Mouse (Mus musculus): ENCODE data around the gene Ngdn.
"Not testable (repeated sequence)": the region's sequence is repeated elsewhere in the genome, so short reads cannot be mapped to it uniquely, and the experiment has no call there.

Ngdn gene

DNA sequence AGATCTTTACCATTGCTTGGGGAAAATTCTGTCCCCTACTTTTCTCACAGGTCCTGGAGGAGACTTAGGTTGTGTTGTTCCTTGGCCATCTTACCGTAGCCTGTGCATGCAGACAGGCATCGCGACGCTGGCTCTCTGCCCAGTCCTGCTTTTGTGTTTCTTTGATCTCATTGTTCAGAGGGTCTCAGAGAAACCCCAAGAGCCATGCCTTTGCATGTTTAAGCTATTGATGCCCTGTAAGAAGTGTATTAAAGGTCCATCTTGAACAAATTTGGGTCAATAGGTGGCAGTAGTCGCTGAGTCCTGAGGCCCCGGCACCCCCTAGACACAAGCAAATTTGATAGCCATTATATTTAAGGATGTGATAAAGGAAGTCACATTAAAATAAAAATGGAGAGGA is 12.4 kb downstream of the Ngdn start:
- in situ Hi-C loops (cut with MboI; ENCODE audit: low sequenced_read_pairs): loop anchor here (5.0 kb wide), 1 partner anchor 55 kb away; no protein-coding TSS in a partner anchor

DNA sequence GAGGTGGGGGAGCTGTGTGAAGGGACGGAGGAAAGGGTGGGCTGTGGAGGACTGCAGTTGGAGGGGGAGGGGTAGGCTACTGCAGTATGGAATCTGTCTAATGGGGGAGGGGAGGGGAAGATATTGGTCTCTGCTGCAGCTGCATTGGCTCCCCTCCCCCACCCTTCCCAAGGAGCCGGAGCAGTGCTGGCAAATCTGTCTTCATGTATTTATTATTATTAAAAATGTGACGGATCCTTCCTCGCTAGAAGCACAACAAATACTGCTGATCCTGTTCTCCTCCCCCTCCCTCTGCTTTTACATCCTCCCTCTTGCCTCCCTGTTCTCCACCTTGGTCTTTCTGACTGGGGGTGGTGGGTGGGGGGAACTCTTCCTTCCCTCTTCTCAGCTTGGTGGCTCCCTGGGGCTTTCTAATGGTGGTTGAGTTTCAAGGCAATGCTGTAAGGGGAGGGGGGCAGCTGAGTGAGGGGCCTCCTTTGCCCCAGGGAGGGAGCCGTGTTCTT is 13.1 kb downstream of the Ngdn start:
- in situ Hi-C loops (cut with MboI; ENCODE audit: low sequenced_read_pairs): loop anchor here (5.0 kb wide), 1 partner anchor 54 kb away; no protein-coding TSS in a partner anchor

DNA sequence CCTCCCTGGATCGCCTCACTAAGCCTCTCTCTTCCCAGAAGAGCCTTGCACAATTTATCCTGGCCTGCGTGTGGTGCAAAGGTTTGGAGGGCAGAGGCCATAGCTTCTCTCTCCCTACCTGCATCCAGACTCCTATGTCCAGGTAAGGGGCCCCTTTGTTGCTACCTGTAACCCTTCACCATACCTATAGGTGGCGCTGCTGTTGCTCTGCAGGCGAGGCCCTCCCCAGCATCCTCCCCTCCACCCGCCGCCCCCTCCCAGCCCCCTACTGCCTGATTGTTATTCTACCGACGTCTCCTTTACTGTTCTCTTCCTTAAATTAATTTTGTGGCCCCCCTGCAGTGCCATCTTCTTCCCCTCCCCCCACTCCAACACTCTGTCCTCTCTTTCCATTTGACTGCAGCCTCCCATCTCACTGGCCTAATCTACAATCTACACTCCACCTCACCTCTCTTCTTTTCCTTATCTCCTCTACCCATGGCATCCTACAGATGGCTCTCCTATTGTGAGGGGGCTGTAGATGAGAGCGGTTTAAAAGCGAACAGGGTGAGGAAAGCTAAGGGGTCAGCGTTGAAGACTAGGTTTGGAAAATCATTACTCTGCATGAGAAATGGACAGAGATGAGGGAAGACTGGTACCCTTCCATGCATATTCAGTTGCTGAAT is 13.9 kb downstream of the Ngdn start:
- in situ Hi-C loops (cut with MboI; ENCODE audit: low sequenced_read_pairs): loop anchor here (5.0 kb wide), 1 partner anchor 53 kb away; no protein-coding TSS in a partner anchor

DNA sequence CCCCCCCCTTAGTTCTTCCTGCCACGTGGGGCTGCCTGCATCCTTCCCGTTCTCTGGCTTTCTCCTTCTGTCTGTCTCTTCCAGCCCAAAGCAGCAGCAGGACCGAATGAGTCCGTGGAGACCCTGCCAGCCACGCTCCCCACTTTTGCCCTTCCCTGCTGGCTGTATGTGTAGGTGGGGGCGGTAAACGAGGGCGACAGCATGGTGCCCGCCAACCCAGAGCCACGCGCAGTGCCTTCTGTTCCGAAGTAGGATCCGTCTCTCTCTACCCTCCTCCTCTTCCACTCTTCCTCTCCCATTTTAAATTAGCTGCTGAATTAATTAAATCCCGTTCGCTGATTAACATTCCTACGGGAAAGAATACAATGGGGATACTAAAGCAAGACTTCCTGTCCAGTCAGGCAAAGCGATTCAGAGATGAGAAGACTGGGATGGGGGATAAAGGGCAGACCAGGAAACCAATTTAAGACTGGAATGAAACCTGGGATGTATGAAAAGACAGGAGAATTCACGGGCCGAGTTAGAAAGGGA is 17.5 kb downstream of the Ngdn start:
- in situ Hi-C loops (cut with MboI; ENCODE audit: low sequenced_read_pairs): no loop called here

DNA sequence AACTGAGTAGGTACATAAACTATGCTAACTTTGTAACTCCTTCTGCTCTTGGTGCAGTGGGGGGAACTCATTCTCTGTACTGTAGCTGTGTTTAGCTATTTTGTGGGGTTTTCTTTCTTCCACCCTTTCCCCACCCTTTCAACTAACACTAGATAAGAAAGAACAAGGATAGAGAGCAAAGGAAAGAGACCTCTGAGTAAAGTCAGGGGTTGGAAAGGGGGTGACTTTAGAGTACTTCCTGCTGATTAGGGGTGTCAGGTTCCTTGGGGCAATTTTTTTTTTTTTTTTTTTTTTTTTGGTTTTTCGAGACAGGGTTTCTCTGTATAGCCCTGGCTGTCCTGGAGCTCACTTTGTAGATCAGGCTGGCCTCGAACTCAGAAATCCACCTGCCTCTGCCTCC is 28.4 kb downstream of the Ngdn start:
- in situ Hi-C loops (cut with MboI; ENCODE audit: low sequenced_read_pairs): not testable (repeated sequence)

DNA sequence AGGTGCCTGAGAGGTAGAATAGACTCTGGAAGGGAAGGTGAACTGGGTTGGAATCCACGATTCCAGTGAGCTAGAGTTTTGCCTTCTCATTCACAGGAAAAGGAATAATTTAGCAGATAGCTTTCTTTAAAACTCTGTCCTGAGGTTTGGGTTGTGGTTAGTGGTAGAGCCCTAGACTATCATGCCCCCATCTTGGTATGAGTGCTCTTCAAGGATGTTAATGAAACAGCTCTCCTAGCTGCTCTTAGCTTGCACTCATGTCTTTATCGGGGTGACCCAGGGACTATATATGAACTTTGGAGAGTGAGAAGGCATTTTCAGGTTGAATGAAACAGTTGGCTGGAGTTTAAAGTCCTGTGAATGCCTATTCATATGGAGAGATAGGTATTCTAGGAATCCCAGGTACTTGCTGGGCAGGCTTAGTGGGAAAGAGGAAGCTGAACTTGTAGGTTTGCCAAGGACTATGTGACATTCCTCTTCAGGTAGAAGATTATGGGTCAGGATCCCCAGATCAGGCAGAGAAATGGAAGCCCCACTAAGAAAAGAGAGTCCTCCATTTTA is 32.8 kb downstream of the Ngdn start:
- in situ Hi-C loops (cut with MboI; ENCODE audit: low sequenced_read_pairs): no loop called here

DNA sequence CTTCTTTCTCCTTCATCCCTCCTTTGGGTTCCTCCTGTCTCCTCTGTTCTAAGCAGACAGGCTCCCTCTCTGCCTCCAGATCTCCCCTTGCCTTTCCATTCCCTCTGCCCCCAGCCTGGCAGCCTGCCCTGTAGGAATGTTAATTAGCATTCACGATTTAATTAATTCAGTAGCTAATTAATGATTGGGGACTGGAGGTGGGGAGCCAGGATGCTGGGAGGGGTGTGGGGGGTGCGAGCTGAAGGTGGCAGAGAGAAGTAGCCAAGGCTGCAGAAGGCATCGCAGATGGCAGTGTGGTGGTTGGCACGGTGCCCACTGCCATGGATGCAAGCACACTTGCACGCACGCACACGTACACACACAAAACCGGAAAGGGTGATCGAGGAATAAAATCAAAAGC is 37.2 kb downstream of the Ngdn start:
- in situ Hi-C loops (cut with MboI; ENCODE audit: low sequenced_read_pairs): no loop called here

DNA sequence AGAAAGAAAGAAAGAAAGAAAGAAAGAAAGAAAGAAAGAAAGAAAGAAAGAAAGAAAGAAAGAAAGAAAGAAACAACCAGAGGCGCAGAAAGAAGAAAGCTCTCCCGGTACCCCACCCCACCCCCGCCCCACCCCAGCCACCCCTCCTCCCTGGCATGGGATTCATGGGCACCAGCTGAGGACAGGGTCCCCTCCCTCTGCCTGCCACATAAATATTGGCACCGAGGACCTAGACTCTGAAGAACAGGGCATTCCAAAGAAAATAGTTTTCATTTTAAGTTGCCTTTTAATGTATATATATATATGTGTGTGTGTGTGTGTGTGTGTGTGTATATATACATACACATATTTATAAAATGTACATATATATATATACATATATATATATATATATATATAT is 37.8 kb downstream of the Ngdn start:
- in situ Hi-C loops (cut with MboI; ENCODE audit: low sequenced_read_pairs): no loop called here

DNA sequence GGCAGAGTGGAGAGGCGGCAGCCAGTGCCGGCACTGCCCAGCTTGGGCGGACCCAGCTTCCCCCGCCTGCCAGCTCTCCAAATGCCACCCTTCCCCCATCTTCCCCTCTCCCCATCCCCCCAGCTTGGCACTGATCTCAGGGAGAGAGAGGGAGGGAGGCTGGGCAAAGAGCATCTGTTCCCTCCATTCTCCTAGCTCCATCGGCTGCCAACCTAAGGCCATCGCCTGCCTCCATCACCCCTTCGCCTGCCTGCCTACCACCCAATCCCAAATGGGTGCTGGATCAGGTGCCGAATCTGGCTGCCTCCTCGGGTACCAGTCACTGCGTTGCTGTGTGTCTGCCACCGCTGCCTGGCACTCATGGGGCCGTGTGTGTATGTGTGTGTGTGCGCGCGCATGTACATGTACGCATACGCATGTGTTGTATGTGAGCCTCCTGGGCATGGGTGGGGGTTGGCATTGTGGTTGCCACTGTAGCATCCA is 38.5 kb downstream of the Ngdn start:
- in situ Hi-C loops (cut with MboI; ENCODE audit: low sequenced_read_pairs): no loop called here

DNA sequence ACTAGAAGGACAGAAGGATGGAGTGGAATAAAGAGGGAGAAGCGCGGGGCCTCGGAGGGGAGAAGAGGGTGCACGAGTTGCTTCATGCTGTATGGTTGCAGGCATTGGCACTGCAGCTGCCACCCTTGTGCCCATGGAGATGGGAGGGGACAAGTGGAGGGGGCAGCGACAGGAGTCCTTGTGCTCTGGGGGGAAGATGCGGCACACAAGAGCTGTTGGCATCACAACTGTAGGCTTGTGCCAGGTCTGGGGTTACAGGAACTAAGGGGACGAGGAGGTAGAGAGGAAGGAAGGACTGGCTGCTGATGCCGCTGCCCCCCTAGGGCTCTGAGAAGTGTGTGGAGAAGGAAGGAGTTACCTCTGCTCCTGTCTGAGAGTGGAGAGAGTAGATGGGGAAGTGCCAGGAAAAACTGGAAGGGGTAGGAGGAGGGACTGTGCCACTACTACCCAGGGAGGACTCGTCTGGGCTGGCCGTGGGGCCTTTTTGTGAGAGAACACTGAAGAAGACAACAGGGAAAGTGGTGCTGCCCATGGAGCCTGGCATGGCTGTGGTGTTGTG is 39.0 kb downstream of the Ngdn start:
- in situ Hi-C loops (cut with MboI; ENCODE audit: low sequenced_read_pairs): no loop called here

DNA sequence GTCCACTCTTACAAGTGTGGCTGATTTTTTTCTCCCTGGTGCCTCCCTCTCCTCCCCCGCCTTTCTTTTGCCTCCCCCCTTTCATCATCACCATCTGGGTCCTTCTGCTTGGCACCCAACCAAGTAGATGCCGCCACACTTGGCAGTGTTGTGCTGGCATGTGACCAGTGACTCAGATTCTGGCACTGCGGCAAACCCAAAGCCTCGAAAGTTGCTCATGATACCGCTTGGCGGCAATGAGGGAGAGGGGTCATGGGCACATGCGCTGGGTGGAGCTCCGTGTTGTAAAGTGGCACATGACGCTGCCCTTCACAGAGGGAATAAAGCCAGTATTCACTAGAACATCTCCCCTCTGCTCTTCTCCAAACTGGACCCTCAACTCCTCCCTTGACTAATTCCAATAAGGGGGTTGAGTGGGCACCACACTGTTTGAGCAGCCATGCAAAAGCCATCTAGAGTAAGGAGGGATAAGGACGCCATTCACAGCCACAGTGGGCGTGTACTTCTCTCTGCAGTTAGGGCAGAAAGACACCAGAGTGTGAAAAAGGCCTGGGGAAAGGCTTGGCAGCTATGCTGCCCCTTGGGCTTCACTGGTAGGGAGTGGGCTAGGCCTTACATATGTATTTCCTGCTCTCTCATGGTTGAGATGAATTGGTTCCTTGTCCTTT is 40.0 kb downstream of the Ngdn start:
- in situ Hi-C loops (cut with MboI; ENCODE audit: low sequenced_read_pairs): no loop called here

DNA sequence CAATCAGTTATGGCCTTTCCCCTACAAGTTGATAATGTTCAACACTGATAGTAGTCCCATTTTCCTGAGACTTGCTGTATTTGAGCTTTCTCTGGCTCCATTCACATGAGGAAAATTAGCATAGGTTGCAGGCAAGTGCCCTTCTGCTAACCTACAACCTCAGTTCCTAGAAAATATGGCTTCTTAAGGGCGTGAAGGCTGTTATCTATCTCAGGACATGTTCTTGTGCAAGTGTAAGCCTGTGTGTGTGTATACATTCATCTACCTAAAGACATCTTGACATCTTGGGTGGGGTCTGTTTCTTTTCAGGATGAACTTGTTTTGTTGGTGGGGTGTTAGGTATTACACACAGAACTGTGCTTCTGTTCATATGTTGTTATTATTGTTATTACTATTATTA is 43.8 kb downstream of the Ngdn start:
- in situ Hi-C loops (cut with MboI; ENCODE audit: low sequenced_read_pairs): no loop called here

DNA sequence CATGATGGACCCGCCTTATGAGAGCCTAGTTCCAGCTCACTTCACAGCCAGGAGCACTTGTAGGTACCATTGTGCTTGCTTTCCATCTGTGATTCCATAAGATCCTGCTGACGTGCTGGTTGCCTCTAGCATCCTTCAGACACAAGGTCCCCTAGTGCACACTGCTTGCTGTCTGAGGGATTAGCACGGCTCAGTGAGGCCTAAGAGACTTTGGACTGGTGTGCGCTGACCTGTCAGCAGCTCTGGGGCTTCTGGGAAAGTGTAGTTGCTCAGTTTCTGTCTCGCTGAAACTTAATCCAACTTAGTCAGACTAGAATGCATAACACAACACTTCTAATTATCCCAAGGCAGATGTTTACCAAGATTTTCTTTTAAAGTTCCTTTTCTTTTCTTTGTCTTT is 44.7 kb downstream of the Ngdn start:
- in situ Hi-C loops (cut with MboI; ENCODE audit: low sequenced_read_pairs): no loop called here

DNA sequence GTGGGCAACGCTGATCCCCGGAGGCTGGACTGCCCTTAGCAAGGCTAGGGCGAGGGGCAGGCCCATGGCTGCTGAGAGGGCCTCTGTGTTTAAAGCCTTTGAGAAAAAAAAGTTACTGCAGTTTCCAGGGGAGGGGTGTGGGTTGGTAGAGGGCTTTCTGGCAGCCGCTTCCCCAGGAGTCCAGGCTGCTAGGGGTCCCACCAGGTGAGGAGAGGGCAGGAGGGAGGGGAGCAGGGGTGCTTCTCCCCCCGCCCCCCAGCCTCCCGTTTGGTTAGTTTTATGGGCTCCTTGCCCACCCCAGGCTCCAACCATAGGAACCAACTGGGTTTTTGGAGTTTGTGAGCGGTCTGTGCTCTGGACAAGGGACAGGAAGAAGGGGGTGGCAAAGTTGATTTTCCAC is 46.6 kb downstream of the Ngdn start:
- in situ Hi-C loops (cut with MboI; ENCODE audit: low sequenced_read_pairs): no loop called here

DNA sequence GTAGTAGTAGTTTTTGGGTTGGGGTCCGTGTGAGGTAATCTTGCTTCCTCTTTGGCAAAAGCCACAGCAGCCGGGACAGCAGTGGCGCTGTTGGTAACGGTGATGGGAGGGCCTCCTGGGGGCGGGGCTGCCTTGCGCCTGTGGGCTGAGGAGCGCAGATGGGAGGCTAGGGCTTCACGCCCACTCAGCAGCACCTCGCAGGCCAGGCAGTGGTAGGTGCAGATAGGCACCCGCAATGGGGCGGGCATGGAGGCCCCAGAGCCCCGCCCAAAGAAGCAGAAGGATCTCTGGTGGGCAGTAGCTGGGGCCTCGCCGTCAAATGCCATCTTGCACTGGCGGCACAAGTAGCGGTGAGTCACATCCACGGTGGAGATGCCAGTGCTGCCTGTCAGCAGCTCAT is 47.4 kb downstream of the Ngdn start:
- in situ Hi-C loops (cut with MboI; ENCODE audit: low sequenced_read_pairs): no loop called here

DNA sequence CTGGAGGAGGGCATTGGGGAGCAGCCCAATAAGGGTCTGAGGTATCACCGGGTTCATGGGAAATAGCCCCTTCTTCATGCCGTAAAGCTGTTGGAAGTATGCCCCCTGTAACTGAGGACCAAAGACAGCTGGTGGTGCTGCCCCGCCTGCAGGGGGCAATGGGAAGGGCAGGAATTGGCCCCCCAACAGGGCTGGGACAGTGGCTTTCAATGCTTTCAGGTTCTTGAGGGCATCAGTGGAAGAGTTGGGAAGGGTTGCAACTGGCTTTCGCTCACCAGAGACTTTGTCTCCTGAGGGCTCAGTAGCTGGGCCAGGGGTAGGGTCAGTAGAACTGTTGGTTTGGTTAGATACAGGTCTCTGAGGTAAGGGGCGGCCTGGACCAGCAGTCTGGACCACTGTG is 47.9 kb downstream of the Ngdn start:
- in situ Hi-C loops (cut with MboI; ENCODE audit: low sequenced_read_pairs): no loop called here

DNA sequence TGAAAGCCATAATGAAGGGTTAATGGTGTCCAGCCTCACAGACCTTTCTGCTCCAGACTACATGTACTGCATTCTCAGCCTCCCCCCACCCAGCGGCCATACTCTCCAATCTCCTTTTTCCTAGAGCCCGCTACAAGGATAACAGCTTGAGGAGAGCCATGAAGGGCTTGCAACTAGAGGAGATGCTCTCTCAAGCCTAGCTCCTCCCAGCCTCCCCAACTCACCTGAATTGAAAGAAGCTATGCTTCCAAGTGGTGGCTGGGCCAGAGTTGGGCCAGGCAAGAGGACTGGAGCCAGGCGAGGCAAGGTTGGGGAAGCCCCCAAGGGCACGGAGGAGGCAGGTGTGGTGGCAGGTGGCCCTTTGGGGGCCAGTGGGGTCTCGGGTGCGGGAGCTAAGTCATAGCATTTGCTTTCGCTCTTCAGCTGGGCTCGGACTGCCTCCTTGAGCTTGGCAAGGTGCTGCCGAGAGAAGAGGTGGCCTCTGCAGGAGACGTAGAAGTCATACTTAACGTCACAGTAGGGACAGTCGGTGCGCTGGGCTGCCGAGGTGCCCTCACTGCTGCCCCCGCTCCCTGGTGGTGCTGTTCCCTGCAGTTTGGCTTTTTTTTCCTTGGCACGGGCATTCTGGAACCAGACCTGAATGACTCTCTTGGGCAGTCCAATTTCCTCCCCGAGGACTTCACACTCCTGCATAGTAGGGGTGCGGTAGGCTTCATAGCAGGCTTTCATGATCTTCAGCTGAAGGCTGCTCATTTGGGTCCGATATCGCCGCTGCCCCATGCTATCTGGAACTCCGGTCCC is 48.5 kb downstream of the Ngdn start:
- in situ Hi-C loops (cut with MboI; ENCODE audit: low sequenced_read_pairs): no loop called here

DNA sequence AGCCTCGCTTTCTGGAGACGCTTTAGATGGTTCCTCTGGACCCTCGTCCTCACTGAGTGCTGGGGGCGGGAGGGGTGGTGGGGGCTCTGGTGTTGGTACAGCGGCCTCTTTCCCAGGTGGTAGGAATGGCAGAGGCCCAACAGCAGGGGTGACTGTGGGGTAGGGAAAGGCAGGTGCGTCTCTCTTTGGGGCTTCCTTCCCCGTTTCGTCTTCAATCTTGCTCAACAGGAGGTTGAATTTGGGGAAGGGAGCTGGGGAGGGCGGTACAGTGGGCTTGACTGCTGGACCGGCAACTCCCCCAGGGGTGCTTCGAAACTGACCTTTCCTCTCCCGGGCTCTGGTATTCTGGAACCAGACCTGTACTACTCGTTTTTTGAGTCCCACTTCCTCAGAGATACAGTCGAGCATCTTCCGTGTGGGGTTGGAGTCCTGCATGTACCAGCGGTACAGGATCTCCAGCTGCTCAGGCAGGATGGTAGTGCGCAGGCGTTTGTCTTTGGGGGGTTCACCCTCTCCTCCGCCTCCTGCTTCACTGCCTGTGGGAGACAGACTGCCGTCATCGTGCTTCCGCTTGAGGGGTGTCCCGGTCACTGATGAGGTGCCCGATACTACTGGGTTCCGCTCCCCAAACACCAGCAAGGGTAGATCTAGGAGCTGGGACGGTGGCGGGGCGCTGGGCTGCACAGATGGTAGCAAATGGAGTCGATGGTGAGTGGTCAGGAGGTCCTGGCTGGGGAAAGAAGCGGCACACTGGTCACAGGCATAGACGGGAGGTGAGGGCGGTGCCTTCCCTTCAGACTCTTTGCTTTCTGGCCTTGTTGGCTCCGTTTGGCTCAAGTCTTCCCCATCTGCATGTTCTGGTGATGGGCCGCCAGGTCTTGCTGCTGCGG is 49.5 kb downstream of the Ngdn start:
- in situ Hi-C loops (cut with MboI; ENCODE audit: low sequenced_read_pairs): no loop called here

DNA sequence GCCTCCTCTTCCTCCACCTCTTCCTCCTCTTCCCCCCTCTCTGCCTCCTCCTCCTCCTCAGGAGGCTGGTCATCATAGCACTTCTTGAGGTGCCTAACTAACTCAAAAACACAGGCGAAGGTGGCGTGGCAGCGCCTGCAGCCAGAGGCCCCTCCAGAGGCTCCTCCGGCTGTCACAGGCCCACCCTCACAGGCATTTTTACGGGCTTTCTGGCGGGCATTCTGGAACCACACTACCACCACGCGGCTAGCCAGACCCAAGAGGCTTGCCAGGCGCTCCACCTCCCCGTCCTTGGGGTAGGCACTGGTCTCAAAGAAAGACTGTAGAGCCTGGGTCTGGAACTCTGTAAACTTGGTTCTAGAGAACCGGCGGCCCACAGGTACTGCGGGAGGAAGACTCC is 50.1 kb downstream of the Ngdn start:
- in situ Hi-C loops (cut with MboI; ENCODE audit: low sequenced_read_pairs): no loop called here

DNA sequence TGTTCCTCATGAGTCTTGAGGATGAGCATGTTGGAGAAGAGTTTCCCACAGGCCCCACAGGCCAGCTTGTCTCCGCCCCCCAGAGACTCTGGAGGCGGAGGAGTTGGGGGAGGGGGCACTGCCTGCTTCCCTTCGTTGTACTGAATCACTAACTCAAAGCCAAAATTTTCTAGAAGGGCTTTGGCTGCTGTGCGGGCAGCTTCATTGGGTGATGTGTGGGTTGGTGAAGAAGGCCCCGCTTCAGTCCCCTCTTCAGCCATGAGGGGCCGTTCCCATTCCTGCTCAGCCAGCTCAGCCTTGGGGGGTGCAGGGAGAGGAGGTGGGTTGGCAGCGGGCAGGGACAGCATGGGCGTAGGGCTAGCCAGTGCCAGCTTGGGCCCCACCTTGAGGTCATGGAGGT is 50.8 kb downstream of the Ngdn start:
- in situ Hi-C loops (cut with MboI; ENCODE audit: low sequenced_read_pairs): no loop called here

All from CH12F3 (cell line).